Mouse (Mus musculus): ENCODE measurements at regions not wholly inside any gene's neighbourhood (a gene's known extent, or its start where the extent isn't known, plus 50 kb on each side); places are given as distances from the start of the nearest gene placed in this dataset.
"Not testable (repeated sequence)": the region's sequence is repeated elsewhere in the genome, so short reads cannot be mapped to it uniquely, and the experiment has no call there.

- not testable (repeated sequence) for H3K27me3 ChIP-seq (ENCODE audit: control insufficient read depth, insufficient read depth, low read length); H3K9me3 ChIP-seq (ENCODE audit: control insufficient read depth, low read length); ATAC-seq (ENCODE audit: low FRiP score, low TSS enrichment)
These were observed 126.6 kb upstream of the Nhs start for GRCm38 (mm10) chrX:162286155-162286554.

GRCm38 (mm10) chrX:162284252-162284651 is 124.7 kb upstream of the Nhs start:
- Histone ChIP-seq H3K4me3 (ENCODE audit: low read length) (no peak overlapping the region), H3K9ac (ENCODE audit: low read depth, low read length) (no peak overlapping the region), H3K27me3 (ENCODE audit: control insufficient read depth, insufficient read depth, low read length) (no peaks in the 10 kb centered on the region), H3K27ac (ENCODE audit: low read depth, low read length) (no peak overlapping the region), H3K36me3 (ENCODE audit: control insufficient read depth, insufficient read depth, low read length) (no peaks in the 10 kb centered on the region), H3K4me2 (replicated peaks; ENCODE audit: low read depth, low read length) (no peak overlapping the region), H3K4me1 (ENCODE audit: control insufficient read depth, insufficient read depth, low read length) (no peaks in the 10 kb centered on the region), H3K9me3 (ENCODE audit: control insufficient read depth, low read length) (no peaks in the 10 kb centered on the region)
- no peak for ATAC-seq (ENCODE audit: low FRiP score, low TSS enrichment)
- WGBS: 82% methylated on average over 3 of the region's 3 CpGs

More at GRCm38 (mm10) chrX:162286155-162286554, 126.6 kb upstream of the Nhs start:
- not testable (repeated sequence) for H3K9ac ChIP-seq (ENCODE audit: low read depth, low read length); H3K27ac ChIP-seq (ENCODE audit: low read depth, low read length); H3K4me3 ChIP-seq (ENCODE audit: low read length); H3K4me2 ChIP-seq (replicated peaks; ENCODE audit: low read depth, low read length); H3K36me3 ChIP-seq (ENCODE audit: control insufficient read depth, insufficient read depth, low read length); H3K4me1 ChIP-seq (ENCODE audit: control insufficient read depth, insufficient read depth, low read length)

GRCm38 (mm10) chrX:162282690-162283089 is 123.2 kb upstream of the Nhs start:
- no peak for ATAC-seq (ENCODE audit: low FRiP score, low TSS enrichment)
- WGBS: 94% methylated on average over 3 of the region's 3 CpGs
- no peaks in the 10 kb centered on the region for H3K27me3 ChIP-seq (ENCODE audit: control insufficient read depth, insufficient read depth, low read length)

GRCm38 (mm10) chrX:162278834-162279708 is 119.5 kb upstream of the Nhs start:
- WGBS: 57% methylated on average over 14 of the region's 14 CpGs
- ATAC-seq (ENCODE audit: low FRiP score, low TSS enrichment): no peak
- H3K4me3 ChIP-seq (ENCODE audit: low read length): no peak overlapping the region
- H3K4me2 ChIP-seq (replicated peaks; ENCODE audit: low read depth, low read length): no peak overlapping the region
- H3K9ac ChIP-seq (ENCODE audit: low read depth, low read length): no peak overlapping the region
- no peaks in the 10 kb centered on the region for H3K36me3 ChIP-seq (ENCODE audit: control insufficient read depth, insufficient read depth, low read length)
- H3K9me3 ChIP-seq (ENCODE audit: control insufficient read depth, low read length): no peaks in the 10 kb centered on the region
- no peaks in the 10 kb centered on the region for H3K27me3 ChIP-seq (ENCODE audit: control insufficient read depth, insufficient read depth, low read length)
- no peak overlapping the region for H3K27ac ChIP-seq (ENCODE audit: low read depth, low read length)
- H3K4me1 ChIP-seq (ENCODE audit: control insufficient read depth, insufficient read depth, low read length): no peaks in the 10 kb centered on the region

More at GRCm38 (mm10) chrX:162282690-162283089, 123.2 kb upstream of the Nhs start:
- Histone ChIP-seq H3K4me2 (replicated peaks; ENCODE audit: low read depth, low read length) (no peak overlapping the region), H3K4me3 (ENCODE audit: low read length) (no peak overlapping the region), H3K27ac (ENCODE audit: low read depth, low read length) (no peak overlapping the region), H3K36me3 (ENCODE audit: control insufficient read depth, insufficient read depth, low read length) (no peaks in the 10 kb centered on the region), H3K4me1 (ENCODE audit: control insufficient read depth, insufficient read depth, low read length) (no peaks in the 10 kb centered on the region), H3K9me3 (ENCODE audit: control insufficient read depth, low read length) (no peaks in the 10 kb centered on the region), H3K9ac (ENCODE audit: low read depth, low read length) (no peak overlapping the region)

GRCm38 (mm10) chrX:162274581-162274980 is 115.1 kb upstream of the Nhs start:
- H3K4me1 ChIP-seq (ENCODE audit: control insufficient read depth, insufficient read depth, low read length): no peaks in the 10 kb centered on the region
- H3K27ac ChIP-seq (ENCODE audit: low read depth, low read length): no peak overlapping the region
- H3K27me3 ChIP-seq (ENCODE audit: control insufficient read depth, insufficient read depth, low read length): no peaks in the 10 kb centered on the region
- WGBS: 82% methylated on average over 5 of the region's 5 CpGs
- H3K4me2 ChIP-seq (replicated peaks; ENCODE audit: low read depth, low read length): no peak overlapping the region
- no peak for ATAC-seq (ENCODE audit: low FRiP score, low TSS enrichment)
- H3K9me3 ChIP-seq (ENCODE audit: control insufficient read depth, low read length): no peaks in the 10 kb centered on the region
- H3K9ac ChIP-seq (ENCODE audit: low read depth, low read length): no peak overlapping the region
- H3K4me3 ChIP-seq (ENCODE audit: low read length): no peak overlapping the region
- no peaks in the 10 kb centered on the region for H3K36me3 ChIP-seq (ENCODE audit: control insufficient read depth, insufficient read depth, low read length)

GRCm38 (mm10) chrX:162271189-162271588 is 111.7 kb upstream of the Nhs start:
- 73% methylated on average over 2 of the region's 2 CpGs for WGBS
- no peaks in the 10 kb centered on the region for H3K4me1 ChIP-seq (ENCODE audit: control insufficient read depth, insufficient read depth, low read length)
- H3K27ac ChIP-seq (ENCODE audit: low read depth, low read length): no peak overlapping the region
- no peaks in the 10 kb centered on the region for H3K36me3 ChIP-seq (ENCODE audit: control insufficient read depth, insufficient read depth, low read length)
- no peak for ATAC-seq (ENCODE audit: low FRiP score, low TSS enrichment)
- no peak overlapping the region for H3K4me2 ChIP-seq (replicated peaks; ENCODE audit: low read depth, low read length)
- H3K9ac ChIP-seq (ENCODE audit: low read depth, low read length): no peak overlapping the region
- H3K4me3 ChIP-seq (ENCODE audit: low read length): no peak overlapping the region
- no peaks in the 10 kb centered on the region for H3K27me3 ChIP-seq (ENCODE audit: control insufficient read depth, insufficient read depth, low read length)
- no peaks in the 10 kb centered on the region for H3K9me3 ChIP-seq (ENCODE audit: control insufficient read depth, low read length)

GRCm38 (mm10) chrX:162268918-162269317 is 109.4 kb upstream of the Nhs start:
- WGBS: 79% methylated on average over 1 of the region's 1 CpGs
- Histone ChIP-seq H3K9me3 (ENCODE audit: control insufficient read depth, low read length) (no peaks in the 10 kb centered on the region), H3K27me3 (ENCODE audit: control insufficient read depth, insufficient read depth, low read length) (no peaks in the 10 kb centered on the region), H3K9ac (ENCODE audit: low read depth, low read length) (no peak overlapping the region), H3K27ac (ENCODE audit: low read depth, low read length) (no peak overlapping the region), H3K4me1 (ENCODE audit: control insufficient read depth, insufficient read depth, low read length) (no peaks in the 10 kb centered on the region), H3K4me2 (replicated peaks; ENCODE audit: low read depth, low read length) (no peak overlapping the region), H3K4me3 (ENCODE audit: low read length) (no peak overlapping the region), H3K36me3 (ENCODE audit: control insufficient read depth, insufficient read depth, low read length) (no peaks in the 10 kb centered on the region)
- ATAC-seq (ENCODE audit: low FRiP score, low TSS enrichment): no peak

- 87% methylated on average over 5 of the region's 5 CpGs for WGBS
- Histone ChIP-seq H3K4me2 (replicated peaks; ENCODE audit: low read depth, low read length) (no peak overlapping the region), H3K27ac (ENCODE audit: low read depth, low read length) (no peak overlapping the region), H3K4me1 (ENCODE audit: control insufficient read depth, insufficient read depth, low read length) (no peaks in the 10 kb centered on the region), H3K9ac (ENCODE audit: low read depth, low read length) (no peak overlapping the region), H3K9me3 (ENCODE audit: control insufficient read depth, low read length) (no peaks in the 10 kb centered on the region), H3K4me3 (ENCODE audit: low read length) (no peak overlapping the region), H3K36me3 (ENCODE audit: control insufficient read depth, insufficient read depth, low read length) (no peaks in the 10 kb centered on the region), H3K27me3 (ENCODE audit: control insufficient read depth, insufficient read depth, low read length) (no peaks in the 10 kb centered on the region)
- no peak for ATAC-seq (ENCODE audit: low FRiP score, low TSS enrichment)
These were observed 108.6 kb upstream of the Nhs start for GRCm38 (mm10) chrX:162268112-162268511.

GRCm38 (mm10) chrX:162267679-162268078 is 108.1 kb upstream of the Nhs start:
- H3K4me3 ChIP-seq (ENCODE audit: low read length): no peak overlapping the region
- H3K9me3 ChIP-seq (ENCODE audit: control insufficient read depth, low read length): no peaks in the 10 kb centered on the region
- H3K27ac ChIP-seq (ENCODE audit: low read depth, low read length): no peak overlapping the region
- no peak overlapping the region for H3K9ac ChIP-seq (ENCODE audit: low read depth, low read length)
- no peak for ATAC-seq (ENCODE audit: low FRiP score, low TSS enrichment)
- 40% methylated on average over 1 of the region's 1 CpGs for WGBS
- no peaks in the 10 kb centered on the region for H3K36me3 ChIP-seq (ENCODE audit: control insufficient read depth, insufficient read depth, low read length)
- H3K4me1 ChIP-seq (ENCODE audit: control insufficient read depth, insufficient read depth, low read length): no peaks in the 10 kb centered on the region
- H3K27me3 ChIP-seq (ENCODE audit: control insufficient read depth, insufficient read depth, low read length): no peaks in the 10 kb centered on the region
- no peak overlapping the region for H3K4me2 ChIP-seq (replicated peaks; ENCODE audit: low read depth, low read length)
